Mouse (Mus musculus) lung, postnatal 10 days (tissue): ENCODE measurements around the gene Scml4.

Experiments
- DNase-seq: peaks from one replicate; pipeline ENCODE4 v3.0.0; 2021

Scml4 gene

DNA sequence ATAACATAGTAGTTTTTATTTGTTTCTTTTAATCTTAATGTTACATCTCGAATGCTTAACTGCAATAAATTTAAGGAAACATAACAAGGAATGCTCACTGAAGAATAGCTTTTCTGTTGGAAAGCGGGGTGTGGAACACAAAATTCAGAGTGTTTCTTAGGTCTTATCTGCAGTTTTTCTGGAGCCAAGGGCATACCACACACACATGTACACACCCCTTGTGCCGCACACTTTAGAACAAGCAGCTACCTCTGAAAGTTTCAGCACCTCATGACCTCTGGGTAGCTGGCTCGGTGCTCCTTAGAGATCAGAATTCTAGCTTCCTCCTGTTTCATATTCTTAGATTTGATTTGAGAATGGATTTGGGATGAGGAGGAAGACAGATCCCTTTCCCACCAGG is 2.6 kb downstream of the Scml4 start:
- no peak for DNase-seq

DNA sequence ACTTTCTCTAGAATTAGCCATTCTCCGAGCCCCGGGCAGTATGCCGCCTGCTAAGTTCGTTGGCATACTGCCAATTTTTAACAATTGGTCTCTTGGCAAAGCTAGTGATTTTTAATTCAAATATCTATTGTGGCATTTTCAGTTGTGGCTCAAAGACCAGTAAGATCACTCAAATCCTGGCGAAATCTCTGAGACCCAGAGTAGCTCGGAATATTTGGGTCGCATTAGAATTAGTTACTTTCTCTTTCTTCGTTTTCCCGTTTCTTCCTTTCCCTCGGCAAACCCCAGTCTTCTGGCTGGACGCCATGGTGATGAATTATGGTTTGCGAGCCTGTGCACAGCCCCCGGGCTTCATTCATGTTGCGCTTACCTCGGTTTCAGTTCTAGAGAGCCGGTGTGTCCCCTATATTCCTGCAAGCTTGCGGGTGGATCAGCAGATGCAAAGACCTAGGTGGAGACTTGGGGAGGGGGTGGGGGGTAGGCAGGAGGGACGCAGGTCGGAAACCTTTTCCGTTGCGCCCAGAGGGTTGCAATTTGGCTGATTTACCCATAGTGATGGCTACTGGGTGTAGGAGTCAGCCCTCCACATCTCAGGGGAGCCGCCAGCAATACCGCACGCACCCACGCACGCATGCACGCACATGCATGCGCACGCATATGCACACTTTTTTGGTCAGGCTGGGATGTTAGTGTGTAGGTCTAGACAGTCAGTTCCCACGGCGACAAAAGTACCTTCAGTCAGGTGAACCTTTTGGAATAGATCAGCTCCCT is 3.6 kb downstream of the Scml4 start:
- DNase-seq, result peak; percentile 68

DNA sequence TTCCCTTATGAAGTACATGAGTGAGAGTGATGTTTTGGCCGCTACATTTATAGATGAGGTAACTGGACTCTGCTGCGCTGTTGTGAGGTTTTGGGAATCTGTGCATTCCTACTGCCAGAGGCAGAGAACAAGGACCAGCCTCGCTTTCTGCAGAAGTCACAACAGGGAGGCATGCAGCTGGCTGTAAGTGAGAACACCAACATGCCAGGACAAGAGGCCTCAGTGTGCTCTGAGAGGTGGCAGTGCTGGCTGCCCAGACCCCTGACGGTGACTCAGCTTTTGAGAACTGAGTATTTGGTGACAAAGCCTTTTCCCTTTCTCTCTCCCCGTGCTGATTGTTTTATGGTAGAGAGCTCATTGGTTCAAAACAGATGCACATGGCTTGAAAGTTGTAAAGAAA is 4.5 kb downstream of the Scml4 start:
- no peak for DNase-seq

DNA sequence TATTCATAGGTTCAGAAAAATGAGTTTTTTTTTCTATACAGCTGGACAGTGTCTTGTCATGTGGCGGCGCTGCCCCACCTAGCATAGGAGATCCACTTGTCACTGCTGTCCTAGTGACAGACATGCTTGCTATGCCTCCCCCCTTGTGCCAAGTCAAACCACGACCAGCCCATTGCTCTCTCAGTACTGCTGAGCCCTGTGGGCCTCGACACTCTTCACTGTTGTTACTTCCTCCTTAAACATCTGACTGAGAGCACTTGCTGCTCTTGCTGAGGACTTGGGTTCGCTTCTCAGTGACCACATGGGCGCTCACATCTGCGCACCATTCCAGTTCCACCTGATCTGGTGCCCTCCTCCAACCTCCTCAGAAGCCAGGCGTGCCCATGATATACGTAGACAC is 8.2 kb downstream of the Scml4 start:
- DNase-seq, result no peak

DNA sequence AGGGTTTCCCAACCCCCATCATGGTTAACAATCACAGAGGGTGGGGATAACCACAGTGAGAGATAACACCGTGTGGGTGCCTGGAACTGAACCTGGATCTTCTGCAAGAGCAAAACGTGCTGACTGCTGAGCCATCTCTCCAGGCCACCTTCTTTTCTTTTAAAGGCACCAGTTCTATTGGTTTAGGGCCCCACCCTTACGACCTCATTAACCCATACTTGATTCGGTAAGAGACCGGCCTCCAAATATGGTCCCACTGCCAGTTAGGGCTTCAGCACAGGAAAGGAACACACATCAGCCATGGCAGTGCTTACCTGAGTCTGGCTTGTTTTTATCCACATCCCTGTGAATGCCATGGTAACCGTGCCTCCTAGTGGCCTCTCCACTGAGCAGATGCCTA is 9.3 kb downstream of the Scml4 start:
- no peak for DNase-seq

DNA sequence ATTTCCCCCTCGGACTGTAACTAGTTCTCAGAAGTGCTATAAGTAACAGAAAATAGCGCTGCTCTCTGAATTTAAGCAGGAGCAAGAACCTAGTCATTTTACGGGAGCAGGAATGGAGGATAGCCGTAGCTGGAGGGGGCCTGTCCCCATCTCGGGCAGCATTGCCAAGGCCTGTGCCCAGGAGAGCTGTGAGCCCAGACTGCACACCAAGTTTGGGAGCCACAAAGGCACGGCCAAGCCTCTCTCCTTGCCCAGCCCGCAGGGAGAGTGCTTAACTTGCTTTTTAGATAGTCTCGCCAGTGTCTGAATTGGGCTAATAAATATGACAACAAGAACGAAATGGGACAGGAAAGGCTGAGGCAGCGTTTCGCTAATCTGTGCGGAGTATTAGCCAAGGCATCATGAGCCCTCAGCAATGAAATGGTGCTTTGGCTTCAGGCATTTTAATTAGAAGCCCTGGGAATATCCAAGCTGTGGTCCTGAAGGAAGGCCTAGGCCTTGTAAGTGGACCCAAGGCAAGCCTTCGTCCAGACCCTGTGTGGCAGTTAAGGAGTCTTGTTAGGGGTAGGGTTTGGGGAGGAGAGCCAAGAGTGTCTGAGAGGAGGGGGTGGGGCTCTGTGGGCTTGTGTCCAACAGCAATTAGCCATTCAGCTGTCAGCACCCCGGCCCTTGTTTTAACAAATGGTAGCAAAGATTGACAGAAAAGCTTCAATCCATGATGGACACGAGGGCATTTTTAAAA is 12.3 kb downstream of the Scml4 start:
- DNase-seq, result no peak

DNA sequence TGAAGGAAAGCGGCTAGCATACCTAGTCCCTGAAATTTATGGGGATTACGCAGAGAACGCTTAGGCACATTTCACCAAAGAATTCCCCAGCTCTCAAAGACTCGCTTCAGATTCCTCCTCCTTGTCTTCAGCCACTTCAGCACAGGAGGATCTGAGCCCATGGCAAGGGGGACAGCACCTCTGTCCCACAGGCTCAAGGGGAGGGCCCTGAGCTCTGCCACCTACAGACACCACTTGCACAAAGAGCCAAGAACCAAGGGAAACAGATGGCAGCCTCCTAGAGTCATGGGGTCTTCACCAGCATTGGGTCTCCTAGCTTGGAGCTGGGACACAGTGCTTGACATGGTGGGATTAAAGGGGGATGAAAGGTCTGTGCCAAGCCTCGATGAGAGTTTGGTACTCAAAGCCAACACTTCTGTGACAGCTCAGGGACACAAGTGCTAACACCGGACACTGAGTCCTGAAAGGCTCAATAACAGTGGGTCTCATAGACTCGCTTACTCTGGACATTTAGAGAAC is 13.0 kb downstream of the Scml4 start:
- no peak for DNase-seq

DNA sequence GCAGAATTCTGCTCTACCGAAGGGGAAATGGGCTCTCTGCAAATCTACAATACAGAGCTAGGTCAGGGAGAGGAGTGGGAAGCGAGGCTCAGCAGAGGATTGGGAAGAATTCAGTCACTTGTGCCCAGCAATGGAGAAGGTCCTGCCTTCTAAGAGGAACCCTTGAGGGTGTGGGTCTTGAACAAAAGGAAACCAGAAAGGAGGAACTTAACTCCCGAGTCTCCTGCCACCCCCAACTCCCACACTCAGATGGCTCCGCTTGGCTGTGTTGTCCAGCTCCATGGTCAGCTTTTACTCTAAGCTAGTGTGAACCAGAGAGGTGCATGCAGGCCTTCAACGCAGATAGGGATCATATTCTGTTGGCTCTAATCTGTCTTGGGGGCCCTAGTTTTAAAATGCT is 16.0 kb downstream of the Scml4 start:
- DNase-seq, result no peak

DNA sequence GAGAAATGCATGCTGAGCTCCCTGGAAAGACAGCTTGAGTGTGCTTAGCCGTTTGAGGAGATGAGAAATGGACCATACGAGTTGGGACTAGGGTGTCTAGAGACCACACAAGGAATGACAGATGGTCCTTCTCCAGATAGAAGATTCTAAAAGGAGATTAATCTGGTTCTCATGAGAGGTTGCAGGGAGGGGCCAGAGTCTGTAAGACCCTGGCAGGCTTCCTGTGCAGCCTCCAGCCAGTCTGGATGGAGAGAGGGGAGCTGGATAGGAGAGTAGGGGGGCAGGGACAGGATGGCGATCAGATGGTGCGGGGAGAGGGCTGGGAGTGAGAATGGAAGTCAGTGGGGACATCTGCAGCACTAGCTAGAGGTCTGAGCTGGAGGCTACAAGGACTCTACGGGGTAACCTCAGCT is 19.1 kb downstream of the Scml4 start:
- DNase-seq, result no peak

DNA sequence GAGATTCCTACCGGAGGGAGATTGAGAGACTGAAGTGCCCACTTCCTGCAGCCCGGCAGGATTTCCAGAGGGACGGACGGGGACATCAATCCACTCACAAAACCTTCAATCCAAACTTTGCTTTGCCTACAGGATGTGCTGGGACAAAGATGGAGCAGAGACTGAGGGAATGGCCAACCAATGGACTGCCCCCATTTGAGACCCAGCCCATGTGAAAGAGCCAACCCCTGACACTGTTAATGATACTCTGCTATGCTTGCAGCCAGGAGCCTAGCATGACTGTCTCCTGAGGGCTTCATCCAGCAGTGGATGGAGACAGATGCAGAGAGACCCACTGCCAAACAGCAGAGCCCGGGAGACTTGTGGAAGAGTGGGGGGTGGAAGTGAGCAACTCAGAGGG is 19.5 kb downstream of the Scml4 start:
- no peak for DNase-seq

DNA sequence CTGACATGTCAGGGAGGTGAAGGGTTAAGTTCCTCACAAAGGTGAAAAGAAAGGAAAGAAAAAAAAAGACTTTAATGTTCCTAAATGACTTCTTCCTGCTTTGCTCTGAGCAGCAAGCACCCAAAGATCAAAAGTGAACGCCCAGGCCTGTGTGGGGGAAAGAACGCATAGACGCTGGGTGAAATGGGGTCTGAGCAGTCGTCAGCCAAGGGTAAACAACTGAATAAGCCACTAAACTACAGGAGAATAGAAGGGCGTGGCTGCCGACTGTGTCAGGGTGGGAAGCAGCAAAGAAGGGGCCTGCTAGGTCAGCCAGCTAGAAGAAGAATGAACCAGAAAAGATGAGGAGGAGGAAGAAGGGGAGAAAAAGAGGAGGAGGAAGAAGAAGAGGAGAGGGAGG is 26.9 kb downstream of the Scml4 start:
- no peak for DNase-seq

DNA sequence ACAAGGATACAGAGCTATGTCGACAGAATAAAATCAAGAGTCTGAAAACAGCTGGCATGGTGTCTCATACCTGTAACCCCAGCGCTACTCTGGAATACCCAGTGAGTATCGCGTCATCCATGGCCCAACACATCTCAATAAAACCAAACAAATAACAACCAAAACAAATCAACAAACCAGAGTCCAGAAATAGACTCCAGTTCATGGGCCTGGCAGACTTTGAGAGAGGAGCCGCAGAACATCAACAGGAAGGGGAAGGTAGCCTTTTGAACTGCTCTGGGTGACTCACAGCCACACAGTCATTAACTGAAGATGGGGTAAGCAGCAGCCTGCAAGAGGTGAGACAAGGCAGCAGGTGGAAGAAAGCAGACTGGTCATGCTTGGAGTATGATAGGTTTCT is 28.1 kb downstream of the Scml4 start:
- no peak for DNase-seq

DNA sequence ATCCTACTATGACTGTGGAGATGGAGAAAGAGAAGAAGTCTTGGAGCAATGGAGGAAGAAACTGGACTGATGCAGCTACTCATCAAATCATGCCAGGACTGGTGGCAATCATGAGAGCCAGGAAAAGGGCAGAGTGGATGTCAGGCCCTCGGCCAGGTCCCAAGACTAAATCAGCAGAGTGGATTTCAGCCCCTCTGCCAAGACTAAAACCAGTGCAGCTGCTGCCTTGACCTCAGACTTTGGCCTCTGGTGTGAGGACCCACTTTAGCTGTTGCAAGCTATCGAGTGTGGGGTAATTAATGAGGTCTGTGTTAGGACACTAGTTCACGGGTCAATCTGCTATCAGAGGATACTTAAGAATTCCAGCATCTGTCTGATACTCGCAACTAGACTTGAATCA is 30.2 kb downstream of the Scml4 start:
- DNase-seq, result no peak

DNA sequence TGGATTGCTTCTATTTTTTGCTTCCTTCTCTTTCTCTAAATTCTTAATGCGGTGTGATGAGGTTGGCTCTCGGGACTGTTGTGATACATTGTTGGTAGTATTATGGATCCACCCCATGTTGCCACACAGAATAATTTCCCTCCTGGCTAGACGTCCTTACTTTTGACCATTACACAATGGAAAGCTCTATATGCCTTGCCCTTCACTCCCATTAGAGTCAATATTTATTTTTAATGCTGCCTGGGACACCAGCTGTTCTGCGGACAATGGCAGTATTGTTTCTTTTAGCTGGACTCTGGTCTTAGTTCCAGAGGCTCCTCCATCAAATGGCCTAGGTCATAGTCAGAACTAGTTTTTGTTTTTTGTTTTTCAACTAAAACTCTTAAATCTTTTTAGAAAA is 32.1 kb downstream of the Scml4 start:
- no peak for DNase-seq

DNA sequence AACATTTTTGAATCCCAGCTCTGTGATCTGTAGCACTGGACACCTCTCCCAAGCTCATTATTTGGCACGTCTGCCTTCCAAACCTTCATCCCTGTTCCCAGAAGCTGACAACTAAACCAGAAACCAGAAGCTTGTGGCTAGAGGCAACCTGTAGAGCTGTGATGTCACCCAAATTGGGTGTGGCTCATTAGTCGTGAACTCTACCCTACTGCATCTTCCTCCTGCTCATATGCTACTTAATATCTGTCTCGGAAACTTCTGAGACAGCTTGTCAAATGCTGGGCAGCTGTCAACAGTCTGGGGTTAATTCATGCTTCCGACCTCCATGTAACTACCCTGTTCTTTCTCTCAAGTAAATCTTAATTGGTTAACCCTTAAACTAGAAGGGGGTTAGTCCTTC is 32.8 kb downstream of the Scml4 start:
- DNase-seq, result no peak

DNA sequence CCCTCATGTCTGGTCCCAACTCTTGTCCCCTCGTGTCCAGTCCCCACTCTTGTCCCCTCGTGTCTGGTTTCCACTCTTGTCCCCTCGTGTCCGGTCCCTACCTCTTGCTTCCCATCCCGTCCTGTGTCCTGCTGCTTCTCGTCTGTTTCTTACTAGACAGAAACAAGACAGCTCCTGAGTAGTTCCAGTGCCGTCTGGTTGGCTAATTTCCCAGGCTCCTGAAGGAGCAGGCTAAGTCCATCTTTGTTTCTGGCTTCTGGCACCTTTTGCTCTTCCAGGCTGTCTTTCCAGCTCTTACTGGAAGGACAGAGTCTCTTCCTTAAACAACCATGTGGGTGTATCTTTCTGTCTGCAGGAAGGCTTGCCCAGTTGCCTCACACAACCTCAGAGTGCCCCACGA is 33.7 kb downstream of the Scml4 start:
- no peak for DNase-seq

DNA sequence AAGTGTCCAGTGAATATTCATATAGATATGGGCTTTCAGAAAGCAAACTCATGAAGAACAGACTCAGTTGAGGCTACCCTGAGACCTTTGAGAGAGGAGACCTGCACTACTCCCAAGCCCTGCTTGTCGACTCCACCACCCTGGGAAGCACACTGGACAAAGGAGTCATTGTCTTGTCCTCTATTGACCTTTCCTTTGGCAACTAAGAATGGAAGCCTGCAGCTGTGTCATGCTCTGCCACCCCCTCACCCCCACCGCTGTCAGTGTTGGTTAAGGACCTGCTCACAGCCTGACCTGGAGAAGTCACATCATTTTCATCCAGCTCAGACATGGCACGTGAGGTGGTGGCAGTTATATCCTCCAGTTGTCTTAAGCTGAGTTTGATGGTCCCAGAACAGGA is 34.1 kb downstream of the Scml4 start:
- DNase-seq, result no peak

DNA sequence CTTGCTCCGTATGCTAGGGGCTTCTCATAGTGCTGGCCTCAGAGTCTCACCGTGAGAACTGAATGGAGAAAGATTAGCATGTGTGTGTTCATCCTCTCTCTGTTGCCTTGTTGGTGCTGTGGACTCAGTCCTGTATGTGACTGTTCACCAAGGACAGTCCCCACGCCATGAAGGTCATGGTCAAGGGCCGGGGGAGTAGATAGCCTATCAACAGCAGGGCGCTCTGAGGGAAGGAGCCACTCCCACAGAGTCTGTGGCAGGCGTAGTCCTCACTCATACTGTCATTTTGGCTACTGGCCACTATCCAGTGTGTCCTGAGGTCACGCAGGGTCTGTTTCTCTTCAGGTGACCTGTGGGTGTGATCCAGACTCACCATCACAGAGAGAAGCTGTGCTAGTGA is 34.5 kb downstream of the Scml4 start:
- no peak for DNase-seq

DNA sequence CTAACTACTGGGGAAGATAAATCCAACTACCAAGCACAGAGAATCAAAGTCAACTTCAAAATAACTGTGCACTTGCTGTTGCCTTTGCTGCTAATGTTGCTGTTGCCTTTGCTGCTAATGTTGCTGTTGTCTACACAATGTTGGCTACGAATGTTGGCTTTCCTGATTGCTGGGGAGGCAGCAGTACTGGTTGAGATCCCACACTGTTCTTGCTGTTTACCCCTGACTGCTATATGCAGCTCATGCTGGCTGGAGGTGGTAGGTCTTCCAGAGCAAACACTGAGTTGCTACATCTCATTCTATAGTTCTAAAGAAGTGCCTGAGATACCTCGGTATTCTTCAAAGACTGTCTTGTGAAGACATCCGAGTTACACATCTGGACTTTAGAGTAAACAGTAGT is 36.5 kb downstream of the Scml4 start:
- no peak for DNase-seq

DNA sequence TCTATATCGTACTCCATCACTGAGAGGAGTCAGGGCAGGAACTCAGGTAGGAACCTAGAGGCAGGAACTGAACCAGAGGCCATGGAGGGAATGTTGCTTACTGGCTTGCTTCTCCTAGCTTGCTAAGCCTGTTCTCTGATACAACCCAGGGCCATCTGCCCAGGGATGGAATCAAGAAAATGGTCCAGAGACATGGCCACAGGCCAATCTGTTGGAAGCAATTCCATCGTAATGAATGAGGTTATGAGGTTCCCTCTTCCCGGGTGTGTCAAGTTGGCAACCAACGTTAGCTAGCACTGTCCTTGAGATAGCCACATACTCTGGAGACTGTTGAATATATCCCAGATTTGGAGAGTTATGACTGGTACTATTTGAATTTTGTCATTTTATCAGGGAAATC is 37.0 kb downstream of the Scml4 start:
- peak; percentile 31 for DNase-seq

DNA sequence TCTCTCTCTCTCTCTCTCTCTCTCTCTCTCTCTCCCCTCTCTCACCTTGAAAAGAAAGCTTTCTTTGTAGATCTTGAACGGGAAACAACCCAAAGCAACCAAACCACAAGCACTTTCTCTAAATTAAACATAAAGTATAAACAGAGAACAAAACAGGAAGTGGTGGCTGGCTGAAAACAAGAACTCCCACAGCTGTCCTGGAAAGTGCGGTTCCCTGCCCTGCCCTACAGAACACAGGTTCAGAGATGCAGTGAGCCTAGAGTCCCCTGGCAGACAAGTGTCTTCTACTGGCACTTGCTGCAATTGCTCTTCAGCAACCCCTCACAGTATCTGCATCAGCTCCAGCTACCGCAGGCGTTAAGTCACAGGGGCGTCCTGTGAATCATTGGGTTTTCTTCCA is 37.5 kb downstream of the Scml4 start:
- peak; percentile 37 for DNase-seq

DNA sequence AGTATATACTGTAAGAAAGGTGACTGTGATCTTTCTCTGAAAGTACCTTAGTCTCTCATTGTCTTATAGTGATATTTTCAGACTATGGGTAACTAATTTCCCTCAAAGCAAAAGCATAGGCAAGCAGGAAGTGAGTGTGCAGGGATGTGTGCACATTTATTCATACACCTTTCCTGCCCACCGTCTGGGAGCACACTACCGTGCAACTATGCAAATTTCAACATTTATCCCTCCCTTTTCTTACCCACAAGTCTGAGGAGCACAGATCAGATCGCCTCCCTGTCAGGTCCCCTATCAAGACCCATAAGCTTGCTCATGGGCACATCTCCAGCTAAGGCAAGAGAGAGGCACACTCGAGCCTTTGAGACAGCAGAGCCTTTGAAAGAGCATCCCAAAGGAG is 41.2 kb downstream of the Scml4 start:
- DNase-seq, result no peak

DNA sequence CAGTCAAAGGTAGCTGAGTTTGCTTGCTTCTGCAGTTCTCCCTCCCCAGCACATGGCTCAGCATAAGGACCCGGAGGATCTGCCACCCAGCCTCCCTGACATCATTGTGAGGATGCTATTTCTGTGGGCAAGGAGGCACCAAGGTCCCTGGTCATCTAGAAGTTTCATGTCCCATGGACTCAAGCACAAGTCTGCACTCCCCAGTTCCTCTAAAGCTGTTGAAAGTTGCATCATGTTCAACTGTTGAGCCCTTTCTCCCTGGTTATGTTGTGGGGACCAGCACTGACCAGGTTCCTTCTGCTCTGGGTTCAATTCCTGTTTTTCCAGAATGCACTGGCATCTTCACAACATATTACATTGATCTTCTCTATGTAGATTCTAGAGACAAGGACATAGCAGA is 42.9 kb downstream of the Scml4 start:
- DNase-seq, result no peak

DNA sequence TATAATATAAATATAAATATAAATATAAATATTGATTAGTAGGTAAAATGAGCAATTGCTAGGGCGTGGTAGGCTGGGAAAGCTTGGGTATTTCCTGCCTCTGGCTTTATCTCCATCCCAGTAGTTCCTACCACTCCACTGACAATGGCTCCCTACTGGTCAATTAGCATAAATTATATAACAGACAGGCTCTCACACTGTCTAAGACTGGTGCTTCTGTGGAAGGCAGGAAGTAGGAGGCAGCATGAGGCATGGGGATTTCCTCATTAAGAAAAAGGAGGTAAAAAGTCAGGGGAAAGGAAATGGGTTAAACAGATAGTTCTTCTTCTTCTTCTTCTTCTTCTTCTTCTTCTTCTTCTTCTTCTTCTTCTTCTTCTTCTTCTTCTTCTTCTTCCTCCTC is 48.4 kb downstream of the Scml4 start:
- DNase-seq, result no peak

DNA sequence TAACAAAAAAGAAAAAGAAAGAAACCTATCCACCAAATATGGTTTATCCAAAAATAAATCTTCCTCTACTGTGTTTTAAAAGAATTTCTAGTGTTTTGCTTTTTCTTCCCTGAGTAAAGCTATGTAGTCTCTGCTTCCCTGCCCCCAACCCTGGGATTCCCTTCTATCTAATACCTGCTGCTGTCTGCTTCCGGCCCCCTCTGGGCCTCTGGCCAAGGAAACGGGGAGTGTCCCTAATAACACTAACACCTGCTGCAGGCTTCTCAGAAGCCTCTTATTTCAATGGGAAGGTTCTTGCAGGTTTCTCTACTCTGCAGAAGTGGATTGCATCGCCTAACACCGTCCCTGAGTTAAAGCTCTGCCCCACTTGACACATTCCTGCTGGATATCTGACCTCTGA is 50.4 kb downstream of the Scml4 start:
- DNase-seq, result no peak
